Mouse (Mus musculus) myocyte (in vitro differentiated cells): ENCODE measurements at regions not wholly inside any gene's neighbourhood (a gene's known extent, or its start where the extent isn't known, plus 50 kb on each side); places are given as distances from the start of the nearest gene placed in this dataset.

ENCODE experiments used
- H3K27me3 ChIP-seq: one replicate; pipeline ENCODE4 v1.6.1; 2011; ENCODE audit not compliant: control insufficient read depth, insufficient read depth, insufficient read length
- H3K36me3 ChIP-seq: one replicate; pipeline ENCODE4 v1.6.1; 2011; ENCODE audit not compliant: control insufficient read depth, insufficient read depth
- H3K4me2 ChIP-seq: one replicate; pipeline ENCODE4 v1.6.1; 2011; ENCODE audit warnings: low read depth, control low read depth
- H3K4me3 ChIP-seq: one replicate; pipeline ENCODE4 v1.5.1; 2011; ENCODE audit warnings: mild to moderate bottlenecking, control low read depth, moderate library complexity
- H3K79me2 ChIP-seq: one replicate; pipeline ENCODE4 v1.6.1; 2011; ENCODE audit not compliant: control insufficient read depth, insufficient read depth
- H3ac ChIP-seq: one replicate; pipeline ENCODE4 v1.6.1; 2011; ENCODE audit not compliant: control insufficient read depth, insufficient read length
- CEBPB ChIP-seq: IDR thresholded peaks from 2 replicates; pipeline ENCODE4 v1.6.1; 2011; ENCODE audit warnings: mild to moderate bottlenecking, moderate library complexity; ENCODE audit not compliant: poor library complexity, insufficient read depth, severe bottlenecking
- E2F4 ChIP-seq: IDR thresholded peaks from one replicate; pipeline ENCODE4 v1.6.1; 2011; ENCODE audit warnings: mild to moderate bottlenecking, control low read depth, moderate library complexity; ENCODE audit not compliant: insufficient read depth
- MAX ChIP-seq: IDR thresholded peaks from one replicate; pipeline ENCODE4 v1.6.1; 2011; ENCODE audit warnings: low read depth, mild to moderate bottlenecking, control low read depth
- MYOD1 ChIP-seq, 3 experiments: IDR thresholded peaks; one replicate each; pipeline ENCODE4 v1.6.1; 2011; ENCODE audit warnings: control low read depth in 2 of 3, low read depth in 2 of 3, mild to moderate bottlenecking in 2 of 3, moderate library complexity in 1 of 3; ENCODE audit not compliant: insufficient read length in 2 of 3, control insufficient read depth in 1 of 3
- MYOG ChIP-seq, 3 experiments: IDR thresholded peaks; one replicate each; pipeline ENCODE4 v1.6.1; 2011; ENCODE audit warnings: control low read depth in 2 of 3, low read depth in 2 of 3, mild to moderate bottlenecking in 2 of 3; ENCODE audit not compliant: insufficient read length in 2 of 3, control insufficient read depth in 1 of 3, insufficient read depth in 1 of 3
- POLR2A ChIP-seq: IDR thresholded peaks from one replicate; pipeline ENCODE4 v1.6.1; 2011; ENCODE audit warnings: low read depth, mild to moderate bottlenecking, control low read depth, moderate library complexity; ENCODE audit not compliant: insufficient read length
- POLR2AphosphoS2 ChIP-seq: IDR thresholded peaks from one replicate; pipeline ENCODE4 v1.6.1; 2011; ENCODE audit warnings: low read depth, control low read depth; ENCODE audit not compliant: insufficient read length
- REST ChIP-seq: IDR thresholded peaks from one replicate; pipeline ENCODE4 v1.6.1; 2011; ENCODE audit warnings: mild to moderate bottlenecking, control low read depth, moderate library complexity; ENCODE audit not compliant: insufficient read depth, insufficient read length
- SRF ChIP-seq: IDR thresholded peaks from one replicate; pipeline ENCODE4 v1.6.1; 2011; ENCODE audit warnings: low read depth; ENCODE audit not compliant: control insufficient read depth, insufficient read length
- TCF12 ChIP-seq: IDR thresholded peaks from one replicate; pipeline ENCODE4 v1.6.1; 2011; ENCODE audit warnings: mild to moderate bottlenecking, control low read depth; ENCODE audit not compliant: poor library complexity, insufficient read depth, severe bottlenecking
- TCF3 ChIP-seq: IDR thresholded peaks from one replicate; pipeline ENCODE4 v1.6.1; 2011; ENCODE audit warnings: low read depth, control low read depth; ENCODE audit not compliant: insufficient read length
- USF1 ChIP-seq: IDR thresholded peaks from one replicate; pipeline ENCODE4 v1.6.1; 2011; ENCODE audit warnings: low read depth, mild to moderate bottlenecking, control low read depth, moderate library complexity

DNA sequence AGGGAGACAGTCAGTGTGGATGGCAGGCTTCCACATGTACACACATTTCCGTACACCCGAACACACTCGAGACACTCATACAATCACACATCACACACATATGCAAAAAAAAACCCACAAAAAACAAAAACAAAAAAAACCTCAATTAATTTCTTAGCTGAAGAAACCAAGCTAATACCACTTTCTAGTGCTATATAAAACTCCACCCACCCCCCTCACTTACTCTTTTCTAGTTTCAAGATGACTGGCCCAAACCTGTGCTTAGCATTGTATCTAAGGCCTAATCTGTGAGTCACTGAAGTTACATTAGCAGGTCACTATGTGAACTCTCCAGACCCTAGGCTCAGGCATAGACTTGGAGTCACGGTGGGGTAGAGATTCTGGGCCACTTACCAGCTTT is 293.6 kb downstream of the Lnpk start:
- Histone ChIP-seq H3K4me3 (no peak overlapping the region), H3K27me3 (no peaks in the 10 kb centered on the region), H3K4me2 (no peak overlapping the region), H3K79me2 (no peaks in the 10 kb centered on the region), H3K36me3 (no peaks in the 10 kb centered on the region), H3ac (no peak overlapping the region)
- TF ChIP-seq CEBPB, result no peak
- no peak for TF ChIP-seq MYOG (IDR thresholded peaks at IDR 0.05; ENCODE audit: control insufficient read depth in 1 of 3, insufficient read depth in 1 of 3, insufficient read length in 2 of 3, low read depth in 2 of 3)
- no peak for TF ChIP-seq MYOD1 (IDR thresholded peaks at IDR 0.05; ENCODE audit: control insufficient read depth in 1 of 3, insufficient read length in 2 of 3, low read depth in 2 of 3)
- TF ChIP-seq SRF, result no peak
- TF ChIP-seq POLR2AphosphoS2, result no peak
- no peak for TF ChIP-seq MAX
- no peak for TF ChIP-seq REST
- no peak for TF ChIP-seq E2F4
- TF ChIP-seq TCF12, result no peak
- TF ChIP-seq TCF3, result no peak
- TF ChIP-seq USF1, result no peak
- no peak for TF ChIP-seq POLR2A

DNA sequence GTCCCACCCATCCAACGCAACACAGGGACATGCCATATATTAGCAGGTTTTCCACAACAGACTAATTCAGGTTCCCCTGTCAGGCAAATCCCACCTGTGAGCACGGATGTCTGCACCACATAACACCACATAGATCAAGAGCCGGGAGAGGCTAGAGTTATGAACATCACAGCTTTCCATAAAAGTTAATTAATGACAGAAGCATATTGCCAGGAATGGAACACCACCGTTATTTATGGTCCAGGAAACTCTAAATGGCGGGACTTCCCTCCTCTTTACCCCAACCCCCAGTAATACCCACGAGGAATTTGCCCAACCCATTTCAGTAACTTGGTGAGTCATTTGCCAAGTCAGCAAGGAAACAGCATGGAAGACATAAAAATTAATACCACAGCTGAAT is 314.3 kb downstream of the Lnpk start:
- Histone ChIP-seq H3K27me3 (no peaks in the 10 kb centered on the region), H3K4me3 (no peak overlapping the region), H3K36me3 (no peaks in the 10 kb centered on the region), H3K4me2 (no peak overlapping the region), H3ac (no peak overlapping the region), H3K79me2 (no peaks in the 10 kb centered on the region)
- no peak for TF ChIP-seq E2F4
- TF ChIP-seq POLR2A, result no peak
- TF ChIP-seq MYOD1 (IDR thresholded peaks at IDR 0.05; ENCODE audit: control insufficient read depth in 1 of 3, insufficient read length in 2 of 3, low read depth in 2 of 3), result no peak
- TF ChIP-seq POLR2AphosphoS2, result no peak
- TF ChIP-seq SRF, result no peak
- no peak for TF ChIP-seq MYOG (IDR thresholded peaks at IDR 0.05; ENCODE audit: control insufficient read depth in 1 of 3, insufficient read depth in 1 of 3, insufficient read length in 2 of 3, low read depth in 2 of 3)
- TF ChIP-seq REST, result no peak
- no peak for TF ChIP-seq TCF12
- TF ChIP-seq MAX, result no peak
- no peak for TF ChIP-seq TCF3
- TF ChIP-seq CEBPB, result no peak
- TF ChIP-seq USF1, result no peak

DNA sequence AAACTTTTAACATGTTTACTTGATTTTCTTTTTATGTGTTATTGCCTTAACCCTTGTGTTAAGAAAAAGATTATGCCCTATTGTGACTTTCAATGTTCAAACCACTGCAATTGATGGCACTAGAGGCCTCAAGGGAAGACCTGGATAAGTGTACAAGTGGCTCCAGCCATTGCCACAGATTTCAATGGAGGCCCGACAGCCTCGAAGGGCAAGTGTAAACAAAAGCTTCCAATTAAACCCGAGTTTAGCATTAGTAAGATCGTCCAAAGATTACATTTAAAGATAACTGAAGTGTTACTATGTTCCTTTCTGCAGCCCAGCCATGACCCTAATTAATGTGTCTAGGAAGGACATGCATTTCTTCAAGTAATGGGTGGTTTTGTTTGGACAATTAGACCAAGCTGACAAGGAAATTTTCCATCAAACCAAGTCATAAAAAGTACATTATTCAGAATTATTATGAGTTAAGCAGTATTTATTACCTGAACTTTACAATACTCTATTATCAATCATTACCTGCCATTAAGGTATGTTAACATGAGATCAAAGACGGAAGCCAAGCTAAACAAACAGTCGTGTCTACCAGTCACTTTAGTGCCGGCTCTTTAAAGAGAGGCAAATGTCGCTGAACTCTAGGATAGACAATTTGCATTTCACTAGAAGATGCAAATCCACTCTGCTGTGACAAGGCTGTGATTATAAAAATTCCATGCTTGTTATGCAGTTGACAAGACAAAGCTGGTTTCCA is 322.0 kb downstream of the Lnpk start:
- TF ChIP-seq E2F4, result no peak
- Histone ChIP-seq H3K4me3 (no peak overlapping the region), H3K27me3 (no peaks in the 10 kb centered on the region), H3K79me2 (no peaks in the 10 kb centered on the region), H3ac (no peak overlapping the region), H3K36me3 (no peaks in the 10 kb centered on the region), H3K4me2 (no peak overlapping the region)

DNA sequence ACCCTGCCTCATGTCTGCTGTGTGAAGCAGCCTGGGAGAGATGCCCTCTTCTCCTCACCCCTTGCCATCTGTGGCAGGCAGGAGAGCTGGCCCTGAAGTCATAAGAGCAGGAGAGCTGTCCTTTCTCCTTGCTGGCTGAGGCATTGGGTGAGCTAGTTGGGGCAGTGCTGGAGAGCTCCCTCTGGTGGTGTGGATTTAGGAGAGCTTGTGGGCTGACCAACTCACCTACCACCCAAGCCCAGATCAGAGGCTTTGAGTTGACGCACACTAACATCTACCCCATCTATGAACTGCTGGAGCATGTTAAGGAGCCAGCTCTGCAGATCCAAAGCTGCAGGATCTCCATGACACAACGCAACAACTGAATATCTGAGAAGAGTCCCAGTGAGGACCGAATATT is 331.7 kb downstream of the Lnpk start:
- no peaks in the 10 kb centered on the region for H3K27me3 ChIP-seq
- H3K36me3 ChIP-seq, result no peaks in the 10 kb centered on the region
- H3K4me3 ChIP-seq, result no peak overlapping the region
- H3K79me2 ChIP-seq, result no peaks in the 10 kb centered on the region
- H3K4me2 ChIP-seq, result no peak overlapping the region
- no peak for TF ChIP-seq TCF3
- no peak for TF ChIP-seq MAX
- TF ChIP-seq MYOG (IDR thresholded peaks at IDR 0.05; ENCODE audit: control insufficient read depth in 1 of 3, insufficient read depth in 1 of 3, insufficient read length in 2 of 3, low read depth in 2 of 3), result no peak
- TF ChIP-seq USF1, result no peak
- TF ChIP-seq REST, result no peak
- no peak for TF ChIP-seq POLR2AphosphoS2
- TF ChIP-seq SRF, result no peak
- TF ChIP-seq MYOD1 (IDR thresholded peaks at IDR 0.05; ENCODE audit: control insufficient read depth in 1 of 3, insufficient read length in 2 of 3, low read depth in 2 of 3), result no peak
- no peak for TF ChIP-seq POLR2A
- no peak for TF ChIP-seq CEBPB
- TF ChIP-seq TCF12, result no peak
- no peak for TF ChIP-seq E2F4
- H3ac ChIP-seq, result no peak overlapping the region

DNA sequence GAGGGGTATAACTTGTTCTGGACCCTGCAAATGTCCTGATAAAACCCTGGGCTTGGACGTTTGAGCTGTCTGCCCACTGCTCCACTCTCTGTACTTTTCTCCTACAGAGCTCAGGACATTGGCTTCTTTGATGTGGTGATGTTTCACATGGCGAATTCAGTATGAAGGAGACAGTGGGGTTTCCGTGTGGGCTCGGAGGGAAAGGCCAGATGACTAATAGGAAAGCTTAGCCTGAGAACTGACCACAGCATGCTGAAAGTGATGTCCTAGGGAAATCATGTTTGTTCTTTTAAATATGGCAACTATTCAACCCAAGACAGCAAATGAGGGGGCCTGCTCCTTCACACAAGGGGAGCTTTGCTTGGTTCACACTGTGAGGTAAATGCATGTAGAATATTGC is 332.6 kb downstream of the Lnpk start:
- Histone ChIP-seq H3K27me3 (no peaks in the 10 kb centered on the region), H3ac (no peak overlapping the region), H3K4me2 (no peak overlapping the region), H3K36me3 (no peaks in the 10 kb centered on the region), H3K4me3 (no peak overlapping the region), H3K79me2 (no peaks in the 10 kb centered on the region)
- TF ChIP-seq TCF3 (no peak), MAX (no peak), CEBPB (no peak), MYOG (IDR thresholded peaks at IDR 0.05; ENCODE audit: control insufficient read depth in 1 of 3, insufficient read depth in 1 of 3, insufficient read length in 2 of 3, low read depth in 2 of 3) (no peak), REST (no peak), MYOD1 (IDR thresholded peaks at IDR 0.05; ENCODE audit: control insufficient read depth in 1 of 3, insufficient read length in 2 of 3, low read depth in 2 of 3) (no peak), E2F4 (no peak)
